Mouse (Mus musculus): ENCODE measurements around the gene Fcgbp. TPM values are rescaled to one million over a fixed set of nuclear protein-coding genes. Genes with fewer than 3 reads are reported as not detected.
A peak's percentile ranks its signal among the peaks of the same experiment; 100 is the strongest.
"Not testable (repeated sequence)": the region's sequence is repeated elsewhere in the genome, so short reads cannot be mapped to it uniquely, and the experiment has no call there.

The Fcgbp gene
- total RNA-seq, 4 experiments from 2014 or later: 1.3 to 1.8 (median 1.7) TPM

- DNase-seq (ENCODE audit: low spot score in 2 of 2): peak in 1 of 2 experiments; percentile 53
Observed at GRCm38 (mm10) chr7:28148263-28148662, 77.2 kb downstream of the Fcgbp start.

DNA sequence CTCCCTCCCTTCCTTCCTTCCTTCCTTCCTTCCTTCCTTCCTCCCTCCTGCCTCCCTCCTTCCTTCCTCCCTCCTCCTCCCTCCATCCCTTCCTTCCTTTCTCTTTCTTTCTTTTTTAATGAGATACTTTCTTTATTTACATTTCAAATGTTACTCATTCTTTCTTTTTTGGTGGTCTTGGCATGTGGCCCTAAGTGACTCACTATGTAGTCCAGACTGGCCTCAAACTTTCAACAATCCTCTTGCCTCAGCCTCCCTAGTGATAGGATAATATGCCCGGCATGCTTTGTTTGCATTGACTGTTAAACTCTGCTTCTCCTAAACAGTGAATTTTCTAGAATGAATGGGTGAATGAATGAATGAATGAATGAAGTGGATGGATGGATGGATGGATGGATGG lies 78.8 kb downstream of the Fcgbp start:
- no peak for DNase-seq (ENCODE audit: low spot score in 2 of 2)

DNA sequence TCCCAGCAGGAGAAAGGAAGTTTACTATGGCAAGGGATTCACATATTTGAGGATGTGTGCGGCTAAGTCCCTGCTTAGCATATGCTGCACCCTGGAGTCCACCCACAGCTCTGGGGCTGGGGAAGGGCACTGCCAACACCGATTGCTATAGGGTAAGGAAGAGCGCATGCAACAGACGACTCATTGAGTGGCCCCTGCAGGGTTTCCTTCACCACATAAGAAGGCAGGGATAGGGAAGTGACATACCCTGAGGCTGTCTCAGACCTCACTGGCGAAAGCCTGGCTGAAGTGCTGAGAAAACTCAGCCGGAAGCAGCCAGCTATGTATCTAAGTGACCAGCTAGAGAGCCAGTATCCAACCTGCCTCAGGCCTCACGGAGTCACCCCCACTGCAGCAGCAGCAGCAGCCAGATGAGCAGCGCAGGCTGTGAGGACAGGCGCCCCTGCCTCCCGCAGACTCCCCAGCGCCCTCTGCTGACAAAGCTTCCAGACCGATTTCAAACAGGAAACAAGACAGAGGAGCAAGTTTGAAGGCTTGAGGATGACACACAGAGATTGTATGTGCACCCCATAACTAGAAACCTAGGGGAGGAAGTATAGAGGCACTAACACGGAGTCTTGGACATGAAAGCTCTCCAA lies 80.7 kb downstream of the Fcgbp start:
- DNase-seq (ENCODE audit: low spot score in 2 of 2): peak in 1 of 2 experiments; percentile 17

- DNase-seq (ENCODE audit: low spot score in 2 of 2): not testable (repeated sequence)
Observed at GRCm38 (mm10) chr7:28153595-28153994, 82.6 kb downstream of the Fcgbp start.

DNA sequence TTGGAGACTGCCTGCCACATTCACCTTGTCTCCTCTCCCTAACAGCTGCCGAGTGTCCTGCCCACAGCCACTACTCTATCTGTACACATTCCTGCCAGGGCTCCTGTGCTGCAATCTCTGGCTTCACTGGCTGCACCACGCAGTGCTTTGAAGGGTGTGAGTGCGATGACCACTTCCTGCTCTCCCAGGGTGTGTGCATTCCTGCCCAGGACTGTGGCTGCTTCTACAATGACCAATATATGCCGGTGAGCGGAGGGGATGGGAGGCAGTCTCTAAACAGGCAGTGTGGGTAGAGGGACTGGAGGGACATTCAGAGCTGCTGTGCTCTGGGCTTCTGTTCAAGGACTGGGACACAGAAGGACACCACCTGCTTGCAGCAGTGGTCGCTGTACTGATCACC lies 88.3 kb downstream of the Fcgbp start:
- no peak for DNase-seq (ENCODE audit: low spot score in 2 of 2)

- DNase-seq (ENCODE audit: low spot score in 2 of 2): no peak
Observed at GRCm38 (mm10) chr7:28159893-28160292, 88.9 kb downstream of the Fcgbp start.

GRCm38 (mm10) chr7:28161163-28161749 lies 90.2 kb downstream of the Fcgbp start:
- no peak for DNase-seq (ENCODE audit: low spot score in 2 of 2)

DNA sequence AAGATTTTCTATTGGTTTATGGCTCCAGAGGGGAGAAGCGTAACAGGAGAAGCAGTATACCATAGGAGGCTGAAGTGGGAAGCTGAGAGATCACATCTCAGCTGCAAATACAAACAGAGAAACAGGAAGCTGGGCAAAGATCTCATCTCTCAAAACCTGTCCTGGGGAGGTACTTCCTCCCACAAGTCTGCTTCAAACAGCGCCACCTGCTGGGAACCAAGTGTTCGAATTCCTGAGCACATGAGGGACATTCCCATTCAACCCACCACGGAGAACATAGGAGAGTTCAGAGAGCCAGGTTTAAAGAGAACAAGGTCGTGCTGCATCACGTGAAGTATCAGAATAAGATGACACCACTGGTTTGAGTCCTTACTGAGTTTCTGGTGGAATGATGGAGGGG lies 94.4 kb downstream of the Fcgbp start:
- no peak for DNase-seq (ENCODE audit: low spot score in 2 of 2)

GRCm38 (mm10) chr7:28168320-28169115 lies 97.5 kb downstream of the Fcgbp start:
- DNase-seq (ENCODE audit: low spot score in 2 of 2): peak; percentile 50 to 56

GRCm38 (mm10) chr7:28169489-28170422 lies 98.7 kb downstream of the Fcgbp start, which contains the start of gene Fbl:
TSS of gene Fbl (plus strand) at chr7:28169710.
- DNase-seq (ENCODE audit: low spot score in 2 of 2): peak; percentile 86 to 90

Other genes starting within 250 kb of the Fcgbp start
- 1 to 10 TPM; 3.8 to 4.9 (median 4.3) TPM for gene Zfp59, start 232.6 kb upstream of the Fcgbp start, total RNA-seq (2022)
- gene Zfp607a, start 213.7 kb upstream of the Fcgbp start, total RNA-seq (2022): 1 to 10 TPM; 2.6 to 3.2 (median 2.9) TPM
- 10 to 100 TPM; 17.8 to 20.6 (median 18.9) TPM for gene Zfp974, start 141.8 kb upstream of the Fcgbp start, total RNA-seq (2022)
- 10 to 100 TPM; 20.2 to 23.6 (median 21.4) TPM for gene Zfp780b, start 92.1 kb upstream of the Fcgbp start, total RNA-seq (2022)
- gene Zfp850, start 57.1 kb upstream of the Fcgbp start, total RNA-seq (2022): 1 to 10 TPM; 5.4 to 8.6 (median 6.5) TPM
- gene Psmc4, start 21.1 kb upstream of the Fcgbp start, total RNA-seq (2022): 100 to 1,000 TPM; 130 to 135 (median 134) TPM
- not detected for gene 9530053A07Rik, start 58.2 kb downstream of the Fcgbp start, total RNA-seq (2022)
- gene Fbl, start 98.5 kb downstream of the Fcgbp start, total RNA-seq (2022): 10 to 100 TPM; 44.6 to 56.7 (median 54.5) TPM
- gene Dyrk1b, start 108.2 kb downstream of the Fcgbp start, total RNA-seq (2022): 10 to 100 TPM; 39.6 to 52.5 (median 46.4) TPM
- gene Eid2, start 196.6 kb downstream of the Fcgbp start, total RNA-seq (2022): 10 to 100 TPM; 48.7 to 58.6 (median 56.9) TPM
- 10 to 100 TPM; 29.9 to 39.5 (median 31.7) TPM for gene Eid2b, start 206.5 kb downstream of the Fcgbp start, total RNA-seq (2022)
- gene Selenov, start 219.9 kb downstream of the Fcgbp start, total RNA-seq (2022): under 1 TPM in 2 of 4 experiments, not detected in 2; 0.70 to 0.98 TPM
- 1 to 10 TPM; 1.1 to 2.2 (median 1.7) TPM for gene Dll3, start 231.0 kb downstream of the Fcgbp start, total RNA-seq (2022)
- 10 to 100 TPM; 41.2 to 54.2 (median 46.0) TPM for gene Timm50, start 240.8 kb downstream of the Fcgbp start, total RNA-seq (2022)